Mouse (Mus musculus) forebrain, embryonic 15.5 days (tissue): ENCODE results near the gene Minos1. TPM values are rescaled to one million over a fixed set of nuclear protein-coding genes. Genes with fewer than 3 reads are reported as not detected.

Experiments
- ATAC-seq: fragments of 200-750 bp; cut with Nextera tagmentation; replicated peaks from 2 replicates; pipeline ENCODE4 v1.8.0; 2017; ENCODE audit warnings: mild to moderate bottlenecking, moderate TSS enrichment, moderate library complexity
- H3K27ac ChIP-seq: fragments of 300-500 bp; sonication (generic); replicated peaks from 2 replicates; pipeline ENCODE4 v1.5.1; 2015; ENCODE audit warnings: mild to moderate bottlenecking, inconsistent platforms
- H3K27me3 ChIP-seq: fragments of 300-500 bp; sonication (generic); 2 replicates; pipeline ENCODE4 v1.6.1; 2015; ENCODE audit warnings: inconsistent platforms
- H3K36me3 ChIP-seq: fragments of 300-500 bp; sonication (generic); 2 replicates; pipeline ENCODE4 v1.6.1; 2015; ENCODE audit warnings: mild to moderate bottlenecking, inconsistent platforms
- H3K4me1 ChIP-seq: fragments of 300-500 bp; sonication (generic); 2 replicates; pipeline ENCODE4 v1.6.1; 2015; ENCODE audit warnings: inconsistent platforms
- H3K4me2 ChIP-seq: fragments of 300-500 bp; sonication (generic); replicated peaks from 2 replicates; pipeline ENCODE4 v1.6.1; 2015; ENCODE audit warnings: mild to moderate bottlenecking, inconsistent platforms
- H3K4me3 ChIP-seq: fragments of 300-500 bp; sonication (generic); 2 replicates; pipeline ENCODE4 v1.5.1; 2015; ENCODE audit warnings: mild to moderate bottlenecking, inconsistent platforms
- H3K9ac ChIP-seq: fragments of 300-500 bp; sonication (generic); replicated peaks from 2 replicates; pipeline ENCODE4 v1.6.1; 2015; ENCODE audit warnings: mild to moderate bottlenecking, inconsistent platforms
- H3K9me3 ChIP-seq: fragments of 300-500 bp; sonication (generic); 2 replicates; pipeline ENCODE4 v1.6.1; 2016; ENCODE audit warnings: inconsistent platforms
- WGBS: fragments of 180-500 bp; shearing (Covaris S2); methylation state at CpG from one replicate; pipeline ENCODE4 v1.1.7; 2015; ENCODE audit warnings: mixed read lengths; 5-methylcytosine and 5-hydroxymethylcytosine counted together
- polyA plus RNA-seq: library from polyadenylated mRNA; unstranded; fragments of >200 nt; fragmentation: Nextera tagmentation; extraction: Ambion mirVana; gene quantifications from 2 replicates; pipeline ENCODE4 v1.2.1, GENCODE M21; 2015

The Minos1 gene
- 390 and 438 TPM in 2 replicates for polyA plus RNA-seq

DNA sequence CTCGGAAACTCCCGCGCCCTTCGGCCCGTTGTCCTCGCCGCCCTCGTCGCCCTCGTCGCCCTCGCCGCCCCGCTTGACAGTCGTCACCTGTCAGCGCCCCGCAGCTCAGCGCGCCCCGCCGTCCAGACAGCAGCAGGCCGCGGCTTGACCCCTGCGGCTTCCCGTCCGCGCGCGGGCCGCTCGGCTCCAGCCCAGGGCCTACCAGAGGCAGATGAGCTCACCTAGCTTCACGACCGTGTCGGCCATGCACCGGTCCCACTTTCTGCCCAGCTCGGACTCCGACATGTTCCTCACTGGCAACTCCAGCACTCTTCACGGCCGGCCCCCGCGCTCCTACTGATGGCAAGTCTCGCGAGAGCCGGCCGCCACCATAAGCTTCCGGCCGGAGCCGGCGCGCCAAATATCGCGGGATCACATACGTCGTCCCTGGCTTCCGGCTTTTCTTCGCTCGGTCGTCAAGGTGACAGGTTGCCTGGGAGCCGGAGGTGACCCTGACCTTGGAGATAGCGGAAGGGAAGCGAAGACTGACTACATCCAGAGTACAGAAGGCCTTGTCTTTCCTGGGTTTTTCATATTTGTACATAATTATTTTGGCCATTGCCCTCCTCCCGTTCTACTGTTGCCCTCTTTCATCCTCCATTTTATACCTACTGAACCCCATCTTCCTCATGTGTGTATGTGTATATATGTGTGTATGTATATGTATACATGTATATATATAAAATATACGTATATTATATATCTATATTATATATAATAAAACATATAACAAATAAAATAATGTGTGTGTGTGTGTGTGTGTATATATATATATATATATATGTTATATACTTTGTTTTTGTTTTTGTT lies at the start of gene Minos1:
Minos1 (minus strand) TSS at position 413 of the 849 bp plus-strand sequence.
- Histone ChIP-seq H3K9ac (peak within 1 kb of the TSS; percentile 89), H3K27me3 (no peaks in the 10 kb centered on the region), H3K4me2 (peak within 1 kb of the TSS; percentile 82), H3K4me1 (peaks cover 28% of the 10 kb centered on the region), H3K4me3 (peak within 1 kb of the TSS; percentile 93), H3K27ac (peak within 1 kb of the TSS; percentile 85), H3K9me3 (no peaks in the 10 kb centered on the region), H3K36me3 (no peaks in the 10 kb centered on the region)
- WGBS, result under 1% methylated on average over 63 of the region's 63 CpGs
- ATAC-seq, result peak; percentile 99

DNA sequence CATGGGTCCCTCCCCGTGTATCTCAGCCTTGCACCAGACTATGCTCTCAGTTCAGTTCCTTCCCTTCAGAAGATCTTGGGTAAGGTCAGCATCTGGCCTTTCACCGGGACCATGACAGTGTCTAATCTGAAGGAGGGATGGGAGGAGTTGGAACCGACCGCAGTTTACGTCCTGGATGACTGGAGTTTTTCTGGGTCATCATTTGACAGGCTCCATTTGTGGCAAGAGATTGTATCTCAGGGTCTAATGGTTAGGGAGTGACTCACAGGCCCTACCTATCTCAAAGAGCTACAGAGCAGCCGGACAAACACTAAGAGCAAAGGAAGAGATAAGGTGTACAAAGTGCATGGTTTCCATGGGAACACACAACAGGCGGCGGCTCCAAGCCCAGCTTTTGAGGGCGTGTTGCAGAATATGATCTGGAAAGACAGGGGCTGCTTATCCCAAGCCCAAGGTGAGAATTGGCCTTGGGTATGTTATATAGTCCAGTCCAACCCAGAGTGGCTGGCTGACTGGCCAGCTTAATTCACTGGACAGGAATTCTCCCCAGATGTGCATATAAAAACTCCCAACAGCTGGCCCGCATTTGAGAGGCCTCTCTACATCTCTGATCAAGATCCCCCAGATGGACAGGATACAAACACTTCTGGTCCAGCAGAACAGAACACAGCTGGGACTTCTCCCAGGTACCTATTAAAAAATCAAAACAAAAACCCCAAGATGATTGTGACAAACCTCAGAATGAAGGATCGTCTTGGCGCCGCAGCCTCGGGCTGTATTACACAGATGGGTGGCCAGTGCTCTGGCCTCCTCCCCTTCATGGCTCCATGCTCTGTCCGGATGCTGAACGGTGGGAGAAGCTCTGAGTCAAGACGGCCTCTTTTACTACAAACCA lies 49.1 kb upstream of the Minos1 start:
- no peak overlapping the region for H3K9ac ChIP-seq
- WGBS, result 86% methylated on average over 17 of the region's 17 CpGs
- ATAC-seq, result no peak

DNA sequence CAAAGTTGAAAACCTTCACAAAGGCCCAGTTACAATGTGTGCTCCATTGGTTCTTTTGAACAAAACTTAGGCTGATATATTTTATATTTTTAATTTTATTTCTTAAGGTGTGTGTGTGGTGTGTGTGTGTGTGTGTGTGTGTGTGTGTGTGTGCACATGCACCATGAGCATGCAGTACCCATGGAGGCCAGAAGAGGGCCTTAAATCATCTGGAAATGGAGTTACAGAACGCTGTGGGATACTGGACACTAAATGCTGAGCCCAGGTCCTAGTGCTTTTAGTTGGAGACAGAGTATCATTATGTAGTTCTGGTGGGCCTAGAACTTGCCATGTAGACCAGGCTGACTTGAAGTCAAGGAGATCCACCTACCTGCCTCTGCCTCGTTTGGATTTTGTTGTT lies 48.3 kb upstream of the Minos1 start:
- 91% methylated on average over 2 of the region's 2 CpGs for WGBS
- Histone ChIP-seq H3K27ac (no peak overlapping the region), H3K27me3 (no peaks in the 10 kb centered on the region), H3K9ac (no peak overlapping the region), H3K4me3 (no peak overlapping the region), H3K4me1 (no peaks in the 10 kb centered on the region), H3K4me2 (no peak overlapping the region), H3K36me3 (no peaks in the 10 kb centered on the region), H3K9me3 (no peaks in the 10 kb centered on the region)
- ATAC-seq, result no peak

More for the DNA sequence above, 49.1 kb upstream of the Minos1 start:
- H3K27me3 ChIP-seq, result no peaks in the 10 kb centered on the region
- H3K36me3 ChIP-seq, result no peaks in the 10 kb centered on the region
- no peak overlapping the region for H3K4me2 ChIP-seq
- H3K27ac ChIP-seq, result no peak overlapping the region
- H3K4me3 ChIP-seq, result no peak overlapping the region
- no peaks in the 10 kb centered on the region for H3K9me3 ChIP-seq
- no peaks in the 10 kb centered on the region for H3K4me1 ChIP-seq

DNA sequence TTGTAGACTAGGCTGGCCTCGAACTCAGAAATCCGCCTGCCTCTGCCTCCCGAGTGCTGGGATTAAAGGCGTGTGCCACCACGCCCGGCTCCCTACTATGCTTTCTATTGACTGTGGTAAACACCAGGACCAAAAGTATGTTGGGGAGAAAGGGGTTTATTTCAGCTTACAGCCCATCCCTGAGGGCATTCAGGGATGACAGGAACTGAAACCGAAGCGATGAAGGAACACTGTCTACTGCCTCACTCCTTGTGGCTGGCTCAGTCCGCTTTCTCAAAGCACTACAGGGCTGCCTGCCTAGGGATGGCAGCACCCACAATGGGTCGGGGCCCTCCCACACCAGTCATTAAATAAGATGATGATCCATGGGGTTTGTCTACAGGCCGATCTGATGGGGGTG lies 47.5 kb upstream of the Minos1 start:
- no peak overlapping the region for H3K27ac ChIP-seq
- no peak for ATAC-seq
- H3K36me3 ChIP-seq, result no peaks in the 10 kb centered on the region
- H3K4me2 ChIP-seq, result no peak overlapping the region
- no peak overlapping the region for H3K9ac ChIP-seq
- no peak overlapping the region for H3K4me3 ChIP-seq
- H3K9me3 ChIP-seq, result no peaks in the 10 kb centered on the region
- no peaks in the 10 kb centered on the region for H3K4me1 ChIP-seq
- 94% methylated on average over 11 of the region's 11 CpGs for WGBS
- no peaks in the 10 kb centered on the region for H3K27me3 ChIP-seq

DNA sequence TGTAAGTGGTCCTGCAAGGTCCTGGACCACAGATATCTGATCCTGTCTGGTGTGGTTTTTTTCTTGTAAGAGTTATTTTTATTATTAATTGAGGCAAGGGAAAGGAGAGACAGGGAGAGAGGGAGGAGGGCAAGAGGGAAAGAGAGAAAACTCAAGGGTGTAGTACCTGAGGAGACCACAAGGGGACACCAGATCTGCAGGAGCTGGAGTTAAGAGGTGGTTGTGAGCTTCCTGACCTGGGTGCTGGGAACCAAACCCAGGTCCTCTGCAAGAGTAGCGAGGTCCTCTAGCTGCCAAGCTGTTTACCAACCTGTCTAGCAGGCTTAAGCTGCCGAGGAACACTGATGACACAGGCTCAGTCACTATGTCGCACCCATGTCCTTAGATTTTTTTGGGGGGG lies 47.0 kb upstream of the Minos1 start:
- H3K27ac ChIP-seq, result no peak overlapping the region
- 88% methylated on average over 3 of the region's 3 CpGs for WGBS
- H3K4me2 ChIP-seq, result no peak overlapping the region
- no peaks in the 10 kb centered on the region for H3K4me1 ChIP-seq
- H3K27me3 ChIP-seq, result no peaks in the 10 kb centered on the region
- ATAC-seq, result no peak
- no peak overlapping the region for H3K9ac ChIP-seq
- no peaks in the 10 kb centered on the region for H3K9me3 ChIP-seq
- H3K36me3 ChIP-seq, result no peaks in the 10 kb centered on the region
- H3K4me3 ChIP-seq, result no peak overlapping the region

DNA sequence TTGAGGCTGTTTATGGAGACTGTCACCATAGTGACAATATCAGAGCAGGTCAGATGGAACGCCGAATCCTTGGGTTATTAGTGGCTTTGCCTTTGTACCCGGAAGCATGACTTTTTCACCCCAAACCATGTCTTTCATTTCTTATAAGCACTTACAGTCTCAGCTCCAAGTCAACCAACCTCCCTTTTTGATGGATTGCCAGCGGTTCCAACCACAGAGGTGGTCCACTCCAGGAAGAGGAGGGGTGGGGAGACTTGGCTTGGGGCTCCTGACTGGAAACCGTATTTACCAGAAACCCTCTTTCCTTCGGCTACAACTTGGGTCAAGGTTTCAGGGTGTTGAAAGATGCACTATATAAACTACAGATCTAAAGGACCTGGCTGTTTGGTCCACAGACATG lies 45.1 kb upstream of the Minos1 start:
- no peak for ATAC-seq
- 72% methylated on average over 6 of the region's 6 CpGs for WGBS
- no peaks in the 10 kb centered on the region for H3K4me1 ChIP-seq
- H3K9me3 ChIP-seq, result no peaks in the 10 kb centered on the region
- H3K9ac ChIP-seq, result no peak overlapping the region
- H3K27me3 ChIP-seq, result no peaks in the 10 kb centered on the region
- H3K4me3 ChIP-seq, result no peak overlapping the region
- no peak overlapping the region for H3K27ac ChIP-seq
- H3K36me3 ChIP-seq, result no peaks in the 10 kb centered on the region
- no peak overlapping the region for H3K4me2 ChIP-seq

DNA sequence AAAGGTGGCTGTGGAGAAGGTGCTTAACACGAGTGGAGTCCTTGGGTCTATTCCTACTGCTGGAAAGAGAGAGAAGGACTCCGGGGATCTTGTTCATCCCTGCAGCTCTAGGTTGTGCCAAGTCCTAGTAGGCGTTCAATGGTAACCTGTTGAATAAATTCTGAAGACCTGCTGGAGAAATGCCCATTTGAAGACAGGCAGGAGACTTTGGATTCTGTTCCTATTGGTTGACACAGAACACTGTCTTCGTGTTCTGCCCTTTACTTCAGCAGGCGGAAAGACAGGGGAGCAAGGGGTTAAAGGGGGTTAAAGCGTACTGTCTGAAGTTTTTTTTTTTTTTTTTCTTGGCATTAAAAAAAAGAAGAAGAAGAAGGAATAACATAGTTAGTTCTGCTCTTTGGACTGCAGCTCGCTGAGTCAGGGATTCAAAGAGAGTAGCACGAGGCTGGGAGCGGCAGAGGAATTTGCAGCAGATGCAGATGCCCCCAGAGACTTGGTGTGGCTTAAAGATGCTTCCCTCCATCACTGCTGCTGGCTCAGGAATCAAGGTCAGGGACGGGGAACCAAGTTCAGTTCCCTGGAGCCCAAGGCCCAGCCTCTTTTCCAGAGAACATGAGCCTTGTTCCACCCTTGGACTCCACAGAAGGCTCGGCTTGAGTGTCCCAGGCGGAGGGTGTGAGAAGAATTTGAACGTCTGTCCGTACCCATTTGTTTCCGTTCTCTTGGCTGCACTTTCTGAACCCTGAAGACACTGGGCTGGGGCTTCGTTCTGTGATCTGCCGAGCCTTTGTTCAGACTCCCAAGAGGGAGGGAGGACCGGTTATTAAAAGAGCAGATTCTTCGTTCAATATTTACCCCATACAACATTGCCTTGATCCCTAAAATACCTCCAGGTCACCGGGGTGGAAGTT lies 44.4 kb upstream of the Minos1 start:
- no peaks in the 10 kb centered on the region for H3K27me3 ChIP-seq
- H3K27ac ChIP-seq, result no peak overlapping the region
- no peaks in the 10 kb centered on the region for H3K9me3 ChIP-seq
- 65% methylated on average over 20 of the region's 20 CpGs for WGBS
- H3K4me1 ChIP-seq, result no peaks in the 10 kb centered on the region
- H3K4me3 ChIP-seq, result no peak overlapping the region
- ATAC-seq, result no peak
- H3K36me3 ChIP-seq, result no peaks in the 10 kb centered on the region
- H3K4me2 ChIP-seq, result no peak overlapping the region
- no peak overlapping the region for H3K9ac ChIP-seq

DNA sequence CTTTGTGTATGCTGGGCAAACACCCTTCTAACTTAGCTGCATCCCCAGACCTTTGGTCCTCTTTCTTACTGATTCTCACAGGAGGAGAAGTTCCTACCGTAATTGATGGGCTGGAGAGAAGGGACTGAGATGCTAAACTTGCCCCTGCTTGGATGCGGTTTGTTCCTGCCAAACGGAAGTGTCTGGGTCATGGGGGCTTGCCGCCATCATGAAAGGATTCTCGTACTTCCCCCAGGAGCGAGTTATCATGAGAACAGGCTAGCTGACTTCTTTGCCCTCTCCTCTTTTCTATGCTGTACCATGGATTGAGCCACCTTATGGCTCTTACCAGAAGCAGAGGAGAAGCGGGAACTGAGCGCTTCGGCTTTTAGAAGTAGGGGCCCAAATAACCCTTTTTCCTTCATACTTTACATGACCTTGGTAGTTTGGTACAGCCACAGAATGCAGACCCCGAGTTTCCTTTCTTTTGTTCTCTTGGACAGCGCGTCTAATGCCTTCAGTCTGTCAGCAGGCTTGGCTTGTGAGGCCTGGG lies 38.9 kb upstream of the Minos1 start:
- no peaks in the 10 kb centered on the region for H3K36me3 ChIP-seq
- 73% methylated on average over 12 of the region's 12 CpGs for WGBS
- H3K27ac ChIP-seq, result no peak overlapping the region
- H3K4me1 ChIP-seq, result no peaks in the 10 kb centered on the region
- no peak overlapping the region for H3K9ac ChIP-seq
- no peaks in the 10 kb centered on the region for H3K9me3 ChIP-seq
- no peaks in the 10 kb centered on the region for H3K27me3 ChIP-seq
- no peak overlapping the region for H3K4me2 ChIP-seq
- no peak overlapping the region for H3K4me3 ChIP-seq
- no peak for ATAC-seq

DNA sequence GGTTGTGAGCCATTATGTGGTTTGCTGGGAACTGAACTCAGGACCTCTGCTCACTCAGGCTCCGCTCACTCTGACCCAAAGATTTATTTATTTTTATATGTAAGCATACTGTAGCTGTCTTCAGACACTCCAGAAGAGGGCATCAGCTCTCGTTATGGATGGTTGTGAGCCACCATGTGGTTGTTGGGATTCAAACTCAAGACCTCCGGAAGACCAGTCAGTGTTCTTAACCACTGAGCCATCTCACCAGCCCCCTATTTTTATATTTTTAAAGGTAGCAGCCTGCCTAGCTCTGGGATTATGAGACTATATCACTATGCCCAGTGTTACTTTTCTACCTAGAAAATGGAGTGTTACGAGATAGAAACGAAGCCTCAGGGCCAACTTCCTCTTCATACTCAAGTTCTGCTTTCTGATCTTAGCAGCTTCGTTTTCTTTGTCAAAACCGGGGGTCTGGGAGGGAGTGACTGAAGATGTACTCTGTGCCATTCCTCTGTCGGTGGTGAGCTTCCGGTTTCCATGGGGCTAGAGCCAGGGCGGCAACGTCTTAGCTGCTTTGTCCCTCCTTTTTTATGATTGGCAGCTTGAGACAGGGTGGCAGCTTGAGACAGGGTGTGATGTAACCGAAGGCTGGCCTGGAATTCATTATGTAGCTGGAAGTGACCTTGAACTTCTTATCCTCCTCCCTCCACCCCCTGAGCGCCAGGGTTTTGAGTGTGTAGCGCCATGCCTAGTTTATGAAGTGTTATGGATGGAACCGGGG lies 38.3 kb upstream of the Minos1 start:
- no peaks in the 10 kb centered on the region for H3K4me1 ChIP-seq
- 82% methylated on average over 15 of the region's 15 CpGs for WGBS

DNA sequence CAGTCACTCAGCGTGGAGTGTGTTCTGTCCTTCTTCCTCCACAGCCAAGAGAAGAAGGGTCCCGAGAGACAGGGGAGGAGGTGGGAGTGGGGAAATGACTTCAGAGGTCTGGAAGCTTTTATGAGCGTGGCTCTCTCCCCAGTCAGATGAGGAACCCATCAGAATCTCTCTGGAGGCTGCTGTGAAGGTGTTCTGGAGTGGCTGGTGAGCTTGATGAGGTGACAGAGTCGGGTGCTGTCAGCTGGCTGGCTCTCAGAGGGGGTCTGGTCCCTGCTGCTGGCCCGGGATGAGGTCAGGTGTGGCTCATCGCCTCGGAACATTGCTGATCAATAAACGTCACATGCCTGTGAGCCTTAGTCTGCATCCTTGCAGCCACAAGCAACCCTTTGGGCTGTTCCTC lies 36.2 kb upstream of the Minos1 start:
- WGBS, result 74% methylated on average over 8 of the region's 8 CpGs
- Histone ChIP-seq H3K4me3 (no peak overlapping the region), H3K4me1 (no peaks in the 10 kb centered on the region), H3K4me2 (no peak overlapping the region), H3K27me3 (no peaks in the 10 kb centered on the region), H3K36me3 (no peaks in the 10 kb centered on the region), H3K27ac (no peak overlapping the region), H3K9me3 (no peaks in the 10 kb centered on the region), H3K9ac (no peak overlapping the region)
- no peak for ATAC-seq

More for the DNA sequence above, 38.3 kb upstream of the Minos1 start:
- H3K36me3 ChIP-seq, result no peaks in the 10 kb centered on the region
- ATAC-seq, result no peak
- H3K4me2 ChIP-seq, result no peak overlapping the region
- no peaks in the 10 kb centered on the region for H3K9me3 ChIP-seq
- H3K4me3 ChIP-seq, result no peak overlapping the region
- H3K9ac ChIP-seq, result no peak overlapping the region
- H3K27ac ChIP-seq, result no peak overlapping the region
- no peaks in the 10 kb centered on the region for H3K27me3 ChIP-seq

DNA sequence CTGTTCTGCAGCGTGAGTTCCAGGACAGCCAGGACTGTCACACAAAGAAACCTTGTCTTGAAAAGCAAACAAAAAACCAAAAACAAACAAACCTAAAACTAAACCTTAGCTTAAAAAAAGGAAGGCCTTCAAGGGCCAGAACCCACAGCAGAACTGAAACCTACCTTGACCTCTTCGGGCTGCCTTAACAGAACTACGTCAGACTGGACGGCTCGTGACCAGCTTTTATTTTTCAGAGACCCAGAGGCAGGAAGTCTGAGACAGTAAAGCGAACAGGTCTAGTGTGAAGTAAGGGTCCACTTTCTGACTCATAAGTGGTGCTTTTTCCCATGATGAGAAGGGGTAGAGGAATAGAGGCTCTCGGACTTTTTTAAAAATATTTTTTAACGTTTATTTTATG lies 35.3 kb upstream of the Minos1 start:
- WGBS, result 89% methylated on average over 8 of the region's 8 CpGs
- H3K27me3 ChIP-seq, result no peaks in the 10 kb centered on the region
- no peaks in the 10 kb centered on the region for H3K36me3 ChIP-seq
- no peak for ATAC-seq
- no peak overlapping the region for H3K4me2 ChIP-seq
- H3K4me1 ChIP-seq, result no peaks in the 10 kb centered on the region
- H3K4me3 ChIP-seq, result no peak overlapping the region
- no peaks in the 10 kb centered on the region for H3K9me3 ChIP-seq
- no peak overlapping the region for H3K27ac ChIP-seq
- H3K9ac ChIP-seq, result no peak overlapping the region
